Mouse (Mus musculus) limb, embryonic 11.5 days (tissue): ENCODE results near the gene Alkbh3. TPM values are rescaled to one million over a fixed set of nuclear protein-coding genes. Genes with fewer than 3 reads are reported as not detected.

Experiments
- ATAC-seq: fragments of 200-750 bp; cut with Nextera tagmentation; 2 replicates; pipeline ENCODE4 v1.8.0; 2017; ENCODE audit warnings: low read depth; ENCODE audit not compliant: insufficient number of reproducible peaks, low FRiP score, low TSS enrichment
- DNase-seq: peaks from one replicate; pipeline ENCODE4 v3.0.0-alpha.2; 2015; ENCODE audit warnings: low spot score
- H3K27ac ChIP-seq: fragments of 300-500 bp; sonication (generic); replicated peaks from 2 replicates; pipeline ENCODE4 v1.5.1; 2014; ENCODE audit warnings: low read depth, mild to moderate bottlenecking, low read length
- H3K27me3 ChIP-seq: fragments of 300-500 bp; sonication (generic); 2 replicates; pipeline ENCODE4 v1.6.1; 2014; ENCODE audit warnings: mild to moderate bottlenecking, low read length, mixed read lengths; ENCODE audit not compliant: control insufficient read depth, insufficient read depth
- H3K36me3 ChIP-seq: fragments of 300-500 bp; sonication (generic); 2 replicates; pipeline ENCODE4 v1.6.1; 2014; ENCODE audit warnings: mild to moderate bottlenecking, low read length, moderate library complexity, mixed read lengths; ENCODE audit not compliant: control insufficient read depth, insufficient read depth
- H3K4me1 ChIP-seq: fragments of 300-500 bp; sonication (generic); 2 replicates; pipeline ENCODE4 v1.6.1; 2014; ENCODE audit warnings: low read length, mixed read lengths; ENCODE audit not compliant: control insufficient read depth, insufficient read depth
- H3K4me2 ChIP-seq: fragments of 300-500 bp; sonication (generic); 2 replicates; pipeline ENCODE4 v1.6.1; 2014; ENCODE audit warnings: low read depth, mild to moderate bottlenecking, moderate library complexity; ENCODE audit not compliant: severe bottlenecking
- H3K4me3 ChIP-seq: fragments of 300-500 bp; sonication (generic); 2 replicates; pipeline ENCODE4 v1.5.1; 2014; ENCODE audit warnings: low read depth, low read length
- H3K9ac ChIP-seq: fragments of 300-500 bp; sonication (generic); 2 replicates; pipeline ENCODE4 v1.6.1; 2014; ENCODE audit warnings: mild to moderate bottlenecking, low read length
- H3K9me3 ChIP-seq: fragments of 300-500 bp; sonication (generic); 2 replicates; pipeline ENCODE4 v1.6.1; 2016; ENCODE audit warnings: low read length; ENCODE audit not compliant: control insufficient read depth
- WGBS: fragments of 180-500 bp; shearing (Covaris S2); extraction: QIAGEN DNeasy Blood & Tissue Kit; methylation state at CpG from one replicate; pipeline ENCODE4 v1.1.7; 2014; 5-methylcytosine and 5-hydroxymethylcytosine counted together
- polyA plus RNA-seq: library from polyadenylated mRNA; unstranded; fragments of >200 nt; fragmentation: Nextera tagmentation; extraction: Ambion mirVana; gene quantifications from 2 replicates; pipeline ENCODE4 v1.2.1, GENCODE M21; 2014

Alkbh3 gene
- polyA plus RNA-seq, 1 experiment from 2014 or later, result 58.2 TPM

GRCm38 (mm10) chr2:93963802-93964201 is 46.8 kb downstream of the Alkbh3 start:
- Histone ChIP-seq H3K4me2 (no peak overlapping the region), H3K4me3 (no peak overlapping the region), H3K36me3 (no peaks in the 10 kb centered on the region), H3K4me1 (no peaks in the 10 kb centered on the region), H3K9me3 (no peaks in the 10 kb centered on the region), H3K9ac (no peak overlapping the region), H3K27me3 (no peaks in the 10 kb centered on the region), H3K27ac (no peak overlapping the region)
- DNase-seq (no peak), ATAC-seq (no peak)
- WGBS, result 64% methylated on average over 1 of the region's 1 CpGs

- H3K27ac ChIP-seq, result no peak overlapping the region
- H3K36me3 ChIP-seq, result no peaks in the 10 kb centered on the region
- H3K27me3 ChIP-seq, result peaks cover 18% of the 10 kb centered on the region
- H3K9ac ChIP-seq, result no peak overlapping the region
- H3K4me1 ChIP-seq, result peaks cover under 1% of the 10 kb centered on the region; the same call in 1 of the 2 replicates
- no peak for DNase-seq
- H3K4me3 ChIP-seq, result no peak overlapping the region
- no peak for ATAC-seq
- H3K9me3 ChIP-seq, result no peaks in the 10 kb centered on the region; the same call in 1 of the 2 replicates
- H3K4me2 ChIP-seq, result no peak overlapping the region
- WGBS, result 77% methylated on average over 8 of the region's 8 CpGs
Observed at GRCm38 (mm10) chr2:93961716-93962115, 48.9 kb downstream of the Alkbh3 start.

GRCm38 (mm10) chr2:93959346-93959745 is 51.3 kb downstream of the Alkbh3 start:
- Histone ChIP-seq H3K9ac (no peak overlapping the region), H3K27me3 (peaks cover 37% of the 10 kb centered on the region), H3K4me2 (no peak overlapping the region), H3K9me3 (no peaks in the 10 kb centered on the region; the same call in 1 of the 2 replicates), H3K27ac (no peak overlapping the region), H3K4me3 (no peak overlapping the region), H3K4me1 (peaks cover 14% of the 10 kb centered on the region), H3K36me3 (no peaks in the 10 kb centered on the region)
- ATAC-seq (no peak), DNase-seq (no peak)
- WGBS, result 74% methylated on average over 8 of the region's 8 CpGs

GRCm38 (mm10) chr2:93958216-93958615 is 52.4 kb downstream of the Alkbh3 start:
- Histone ChIP-seq H3K9ac (no peak overlapping the region), H3K4me2 (no peak overlapping the region), H3K9me3 (no peaks in the 10 kb centered on the region; the same call in 1 of the 2 replicates), H3K4me3 (no peak overlapping the region), H3K36me3 (no peaks in the 10 kb centered on the region), H3K27me3 (peaks cover 45% of the 10 kb centered on the region), H3K27ac (no peak overlapping the region), H3K4me1 (peaks cover 14% of the 10 kb centered on the region)
- WGBS, result 75% methylated on average over 3 of the region's 3 CpGs
- ATAC-seq (no peak), DNase-seq (no peak)

GRCm38 (mm10) chr2:93957785-93958175 is 52.8 kb downstream of the Alkbh3 start:
- peaks cover 14% of the 10 kb centered on the region for H3K4me1 ChIP-seq
- no peaks in the 10 kb centered on the region; the same call in 1 of the 2 replicates for H3K9me3 ChIP-seq
- H3K4me2 ChIP-seq, result no peak overlapping the region
- WGBS, result 44% methylated on average over 8 of the region's 8 CpGs
- no peak overlapping the region for H3K27ac ChIP-seq
- no peak for ATAC-seq
- no peaks in the 10 kb centered on the region for H3K36me3 ChIP-seq
- no peak overlapping the region for H3K9ac ChIP-seq
- peaks cover 50% of the 10 kb centered on the region for H3K27me3 ChIP-seq
- H3K4me3 ChIP-seq, result no peak overlapping the region
- no peak for DNase-seq

- peaks cover 51% of the 10 kb centered on the region for H3K27me3 ChIP-seq
- WGBS, result 8% methylated on average over 61 of the region's 62 CpGs
- H3K9ac ChIP-seq, result peak within 1 kb of the TSS; percentile 66
- DNase-seq, result peak; percentile 56
- no peaks in the 10 kb centered on the region; the same call in 1 of the 2 replicates for H3K9me3 ChIP-seq
- H3K4me3 ChIP-seq, result peak within 1 kb of the TSS; percentile 46
- no peak within 1 kb of the TSS for H3K27ac ChIP-seq
- peaks cover 14% of the 10 kb centered on the region for H3K4me1 ChIP-seq
- peak within 1 kb of the TSS; percentile 97 for H3K4me2 ChIP-seq
- peak; percentile 52; the same call in 1 of the 2 replicates for ATAC-seq
- H3K36me3 ChIP-seq, result no peaks in the 10 kb centered on the region
Observed at GRCm38 (mm10) chr2:93956908-93957784, 53.5 kb downstream of the Alkbh3 start, which contains the start of gene Gm13889. Gm13889 (minus strand) TSS chr2:93957201.

GRCm38 (mm10) chr2:93956331-93956801 is 54.2 kb downstream of the Alkbh3 start:
- peaks cover 51% of the 10 kb centered on the region for H3K27me3 ChIP-seq
- no peak overlapping the region for H3K27ac ChIP-seq
- peak; percentile 77 for DNase-seq
- peak; percentile 42; the same call in 1 of the 2 replicates for ATAC-seq
- peak overlapping the region; percentile 46 for H3K4me3 ChIP-seq
- H3K4me1 ChIP-seq, result peaks cover 14% of the 10 kb centered on the region
- H3K9me3 ChIP-seq, result no peaks in the 10 kb centered on the region; the same call in 1 of the 2 replicates
- WGBS, result under 1% methylated on average over 40 of the region's 44 CpGs
- peak overlapping the region; percentile 66 for H3K9ac ChIP-seq
- peak overlapping the region; percentile 97 for H3K4me2 ChIP-seq
- no peaks in the 10 kb centered on the region for H3K36me3 ChIP-seq

GRCm38 (mm10) chr2:93955886-93956285 is 54.7 kb downstream of the Alkbh3 start:
- peaks cover 14% of the 10 kb centered on the region for H3K4me1 ChIP-seq
- under 1% methylated on average over 31 of the region's 31 CpGs for WGBS
- ATAC-seq, result no peak
- H3K9ac ChIP-seq, result peak overlapping the region; percentile 66
- H3K36me3 ChIP-seq, result no peaks in the 10 kb centered on the region
- H3K4me3 ChIP-seq, result peak overlapping the region; percentile 46
- H3K9me3 ChIP-seq, result no peaks in the 10 kb centered on the region; the same call in 1 of the 2 replicates
- no peak overlapping the region for H3K27ac ChIP-seq
- peak overlapping the region; percentile 97 for H3K4me2 ChIP-seq
- no peak for DNase-seq
- peaks cover 51% of the 10 kb centered on the region for H3K27me3 ChIP-seq
